Mouse (Mus musculus): ENCODE data around the gene Naaladl2.

Naaladl2 gene

GRCm38 (mm10) chr3:23972747-23973667 is 1171.1 kb downstream of the Naaladl2 start:
- DNase-seq (ENCODE audit: extremely low spot score, low spot score), result no peak

- no peak for DNase-seq (ENCODE audit: extremely low spot score, low spot score)
Observed at GRCm38 (mm10) chr3:23962961-23963621, 1181.0 kb downstream of the Naaladl2 start.

GRCm38 (mm10) chr3:23946182-23946581 is 1197.9 kb downstream of the Naaladl2 start:
- no peak for DNase-seq (ENCODE audit: extremely low spot score, low spot score)

- no peak for DNase-seq (ENCODE audit: extremely low spot score, low spot score)
Observed at GRCm38 (mm10) chr3:23937299-23937698, 1206.8 kb downstream of the Naaladl2 start.

- DNase-seq (ENCODE audit: extremely low spot score, low spot score), result no peak
Observed at GRCm38 (mm10) chr3:23928097-23928496, 1216.0 kb downstream of the Naaladl2 start.

- DNase-seq (ENCODE audit: extremely low spot score, low spot score), result no peak
Observed at GRCm38 (mm10) chr3:23907682-23908081, 1236.4 kb downstream of the Naaladl2 start.

GRCm38 (mm10) chr3:23865688-23866087 is 1278.4 kb downstream of the Naaladl2 start:
- no peak for DNase-seq (ENCODE audit: extremely low spot score, low spot score)

- DNase-seq (ENCODE audit: extremely low spot score, low spot score), result no peak
Observed at GRCm38 (mm10) chr3:23857275-23857674, 1286.8 kb downstream of the Naaladl2 start.

GRCm38 (mm10) chr3:23817585-23817984 is 1326.5 kb downstream of the Naaladl2 start:
- DNase-seq (ENCODE audit: extremely low spot score, low spot score), result no peak

GRCm38 (mm10) chr3:23758746-23759145 is 1385.3 kb downstream of the Naaladl2 start:
- DNase-seq (ENCODE audit: extremely low spot score, low spot score), result no peak
